Mouse (Mus musculus): ENCODE data around the gene Hapln4.

- TF ChIP-seq CTCF (IDR thresholded peaks at IDR 0.05; ENCODE audit: insufficient read depth, low read depth, low read length), result no peak
- TF ChIP-seq POLR2A (IDR thresholded peaks at IDR 0.05; ENCODE audit: insufficient read depth, low read depth, low read length), result no peak
These were observed 34.4 kb downstream of the Hapln4 start for GRCm38 (mm10) chr8:70117611-70118010.

Data from olfactory bulb, adult 2 months (tissue).